Mouse (Mus musculus) testis, adult 10 weeks (tissue): Measurements from ENCODE around the gene Arhgef19. TPM values are rescaled to one million over a fixed set of nuclear protein-coding genes. Genes with fewer than 3 reads are reported as not detected.

Source experiments
- polyA plus RNA-seq: library from polyadenylated mRNA; stranded (reverse); fragments of 350-450 nt; fragmentation: Illumina TruSeq; extraction: RNeasy Lipid Tissue Mini Kit (QIAGEN cat#74804); gene quantifications from one replicate; pipeline ENCODE4 v1.2.3, GENCODE M21; 2014; ENCODE audit warnings: low read depth, low replicate concordance

Gene Arhgef19
- polyA plus RNA-seq: not detected

GRCm38 (mm10) chr4:141239388-141240125 lies at the start of gene Arhgef19:
Arhgef19 (plus strand) TSS chr4:141239499.

GRCm38 (mm10) chr4:141213770-141214336 lies 25.4 kb upstream of the Arhgef19 start, which contains the start of gene Rsg1:
Rsg1 (plus strand) TSS chr4:141213956.

GRCm38 (mm10) chr4:141301116-141301553 lies 61.8 kb downstream of the Arhgef19 start, which contains the start of gene Epha2:
Epha2 (plus strand) TSS chr4:141301240.

Other genes with a start within 250 kb of the Arhgef19 start
- gene Mfap2, start 229.1 kb upstream of the Arhgef19 start, polyA plus RNA-seq: not detected
- gene Crocc, start 178.9 kb upstream of the Arhgef19 start, polyA plus RNA-seq: 1.5 TPM
- 3.5 TPM for gene Necap2, start 161.1 kb upstream of the Arhgef19 start, polyA plus RNA-seq
- gene Spata21, start 151.2 kb upstream of the Arhgef19 start, polyA plus RNA-seq: 144 TPM
- 4.6 TPM for gene Szrd1, start 99.7 kb upstream of the Arhgef19 start, polyA plus RNA-seq
- gene Fbxo42, start 91.6 kb upstream of the Arhgef19 start, polyA plus RNA-seq: 3.9 TPM
- 0.50 TPM for gene Rsg1, start 25.5 kb upstream of the Arhgef19 start, polyA plus RNA-seq
- not detected for gene Epha2, start 61.7 kb downstream of the Arhgef19 start, polyA plus RNA-seq
- not detected for gene Fam131c, start 128.7 kb downstream of the Arhgef19 start, polyA plus RNA-seq
- not detected for gene Clcnka, start 159.2 kb downstream of the Arhgef19 start, polyA plus RNA-seq
- gene Clcnkb, start 176.5 kb downstream of the Arhgef19 start, polyA plus RNA-seq: not detected
- gene Hspb7, start 181.3 kb downstream of the Arhgef19 start, polyA plus RNA-seq: 0.67 TPM
- not detected for gene Srarp, start 196.6 kb downstream of the Arhgef19 start, polyA plus RNA-seq
- 0.36 TPM for gene Zbtb17, start 205.2 kb downstream of the Arhgef19 start, polyA plus RNA-seq